In genomic region chr8:26429751-26430327, GRCm38 (mm10) we compare ENCODE assay signal across 16 mouse cellular contexts.
"Had no signal": no experiment of that assay in that cellular context is flagged by ENCODE, and none has a peak within 500 bp of the region (broad histone marks: within the 10 kb centered on the region; RNA-seq: fewer than 3 reads in every experiment).

No protein-coding gene starts in this region.

- H3K36me3 ChIP-seq: limb, embryonic 12.5 days; midbrain, embryonic 15.5 days; neural tube, embryonic 13.5 days; stomach, embryonic 15.5 days had no signal

- H3K4me2 ChIP-seq: limb, embryonic 12.5 days; midbrain, embryonic 11.5 days; midbrain, embryonic 15.5 days; neural tube, embryonic 13.5 days; stomach, embryonic 15.5 days had no signal

- H3K4me1 ChIP-seq: limb, embryonic 12.5 days; megakaryocyte, embryonic 14.5 days; midbrain, embryonic 15.5 days; neural tube, embryonic 13.5 days; stomach, embryonic 15.5 days had no signal

- H3K9me3 ChIP-seq: limb, embryonic 12.5 days; midbrain, embryonic 15.5 days; neural tube, embryonic 13.5 days; stomach, embryonic 15.5 days had no signal

- H3K9ac ChIP-seq: limb, embryonic 12.5 days; liver, embryonic 14.5 days; midbrain, embryonic 15.5 days; neural tube, embryonic 13.5 days; stomach, embryonic 15.5 days had no signal

- H3K27ac ChIP-seq: limb, embryonic 12.5 days; liver, embryonic 14.5 days; midbrain, embryonic 15.5 days; neural tube, embryonic 13.5 days; stomach, embryonic 15.5 days had no signal

- H3K27me3 ChIP-seq: limb, embryonic 12.5 days; megakaryocyte, embryonic 14.5 days; midbrain, embryonic 15.5 days; neural tube, embryonic 13.5 days; stomach, embryonic 15.5 days had no signal

- H3K4me3 ChIP-seq: limb, embryonic 12.5 days; megakaryocyte, embryonic 14.5 days; midbrain, embryonic 15.5 days; neural tube, embryonic 13.5 days; stomach, embryonic 15.5 days had no signal

- ATAC-seq: lung, postnatal 0 days; midbrain, embryonic 15.5 days had no signal

- DNase-seq: kidney, postnatal 25 days; lung, adult 2 months; lung, postnatal 36 days; retina, postnatal 1 day; right cerebral cortex, postnatal 4 days; spleen, adult 18-20 months; thymus, adult 2 months; thymus, postnatal 25 days had no signal
